Comparison of ENCODE assay signal across 25 mouse cellular contexts in genomic region chr13:47112056-47112455, GRCm38 (mm10). TPM values are rescaled to one million over a fixed set of nuclear protein-coding genes. Genes with fewer than 3 reads are reported as not detected.
A peak's percentile ranks its signal among the peaks of the same experiment; 100 is the strongest.
DNase-seq lines count a peak whose midpoint lies in the region; ATAC-seq and TF ChIP-seq lines count a peak whose summit lies in the region.
"Had no signal": no experiment of that assay in that cellular context is flagged by ENCODE, and none has a peak within 500 bp of the region (broad histone marks: within the 10 kb centered on the region; RNA-seq: fewer than 3 reads in every experiment).

No protein-coding gene starts in this region.

- no peaks in the 10 kb centered on the region for H3K27me3 ChIP-seq in megakaryocyte, embryonic 14.5 days (replicated peaks)
- H3K27me3 ChIP-seq in erythroblast, embryonic 14.5 days (ENCODE audit: control insufficient read depth), result no peaks in the 10 kb centered on the region
- no peaks in the 10 kb centered on the region for H3K27me3 ChIP-seq in liver, embryonic 13.5 days
- no peaks in the 10 kb centered on the region for H3K27me3 ChIP-seq in myocyte (ENCODE audit: control insufficient read depth, insufficient read depth, insufficient read length)
- no peaks in the 10 kb centered on the region for H3K27me3 ChIP-seq in midbrain, embryonic 13.5 days
- H3K27me3 ChIP-seq: embryonic facial prominence, embryonic 12.5 days; forebrain, embryonic 13.5 days; heart, embryonic 15.5 days; intestine, embryonic 15.5 days had no signal

- peak overlapping the region; percentile 98 for H3K27ac ChIP-seq in liver, embryonic 13.5 days
- H3K27ac ChIP-seq in midbrain, embryonic 13.5 days, result no peak overlapping the region
- H3K27ac ChIP-seq: embryonic facial prominence, embryonic 12.5 days; forebrain, embryonic 13.5 days; intestine, embryonic 15.5 days had no signal

- H3K36me3 ChIP-seq in megakaryocyte, embryonic 14.5 days (replicated peaks; ENCODE audit: low read length), result no peaks in the 10 kb centered on the region
- H3K36me3 ChIP-seq in erythroblast, embryonic 14.5 days (ENCODE audit: control insufficient read depth), result peaks cover 54% of the 10 kb centered on the region
- H3K36me3 ChIP-seq in liver, embryonic 13.5 days, result no peaks in the 10 kb centered on the region
- no peaks in the 10 kb centered on the region for H3K36me3 ChIP-seq in myocyte (ENCODE audit: control insufficient read depth, insufficient read depth)
- no peaks in the 10 kb centered on the region for H3K36me3 ChIP-seq in midbrain, embryonic 13.5 days
- H3K36me3 ChIP-seq: embryonic facial prominence, embryonic 12.5 days; heart, embryonic 15.5 days; intestine, embryonic 15.5 days had no signal

- TF ChIP-seq POLR2A in myocyte (IDR thresholded peaks at IDR 0.05; ENCODE audit: insufficient read length, low read depth), result no peak

- peaks cover 81% of the 10 kb centered on the region for H3K4me1 ChIP-seq in megakaryocyte, embryonic 14.5 days
- H3K4me1 ChIP-seq in erythroblast, embryonic 14.5 days (ENCODE audit: control insufficient read depth), result peaks cover 96% of the 10 kb centered on the region
- peaks cover 89% of the 10 kb centered on the region for H3K4me1 ChIP-seq in liver, embryonic 13.5 days (replicated peaks)
- H3K4me1 ChIP-seq in midbrain, embryonic 13.5 days (replicated peaks), result 0 out of 2 replicates have a peak, but pooled peaks cover 2% of the 10 kb centered on the region

- H3K9me3 ChIP-seq in megakaryocyte, embryonic 14.5 days, result no peaks in the 10 kb centered on the region
- no peaks in the 10 kb centered on the region for H3K9me3 ChIP-seq in erythroblast, embryonic 14.5 days (ENCODE audit: control insufficient read depth, low read length)
- no peaks in the 10 kb centered on the region for H3K9me3 ChIP-seq in liver, embryonic 13.5 days (replicated peaks)
- H3K9me3 ChIP-seq in midbrain, embryonic 13.5 days, result no peaks in the 10 kb centered on the region
- H3K9me3 ChIP-seq: embryonic facial prominence, embryonic 12.5 days; forebrain, embryonic 13.5 days; heart, embryonic 15.5 days; intestine, embryonic 15.5 days had no signal

- peak overlapping the region; percentile 3 for H3K4me3 ChIP-seq in megakaryocyte, embryonic 14.5 days (replicated peaks)
- peak overlapping the region; percentile 59 for H3K4me3 ChIP-seq in erythroblast, embryonic 14.5 days (replicated peaks)
- H3K4me3 ChIP-seq in liver, embryonic 13.5 days (replicated peaks), result peak overlapping the region; percentile 18; the same call in 1 of the 2 replicates
- H3K4me3 ChIP-seq in myocyte, result no peak overlapping the region
- H3K4me3 ChIP-seq in midbrain, embryonic 13.5 days (replicated peaks), result no peak overlapping the region
- H3K4me3 ChIP-seq: embryonic facial prominence, embryonic 12.5 days; forebrain, embryonic 13.5 days; heart, embryonic 15.5 days; intestine, embryonic 15.5 days had no signal

- no peaks in the 10 kb centered on the region for H3K79me2 ChIP-seq in myocyte (ENCODE audit: control insufficient read depth, insufficient read depth)

- peak overlapping the region; percentile 54 for H3K4me2 ChIP-seq in liver, embryonic 13.5 days
- H3K4me2 ChIP-seq in myocyte (ENCODE audit: low read depth), result peak overlapping the region; percentile 39
- H3K4me2 ChIP-seq in midbrain, embryonic 13.5 days (replicated peaks), result no peak overlapping the region
- H3K4me2 ChIP-seq: embryonic facial prominence, embryonic 12.5 days; forebrain, embryonic 13.5 days; heart, embryonic 15.5 days; intestine, embryonic 15.5 days had no signal

- no peak for ATAC-seq in megakaryocyte, adult 5-6 weeks (ENCODE audit: poor library complexity, severe bottlenecking)
- peak; percentile 11; the same call in 1 of the 2 replicates for ATAC-seq in liver, embryonic 13.5 days (ENCODE audit: low read depth)
- ATAC-seq in midbrain, embryonic 13.5 days, result no peak
- ATAC-seq: activated CD4-positive, CD25-positive, alpha-beta regulatory T cell, adult 4 months; CD4-positive, CD25-positive, alpha-beta regulatory T cell, adult 4 months; forebrain, embryonic 13.5 days; hindbrain, embryonic 16.5 days; intestine, embryonic 15.5 days had no signal

- DNase-seq in liver, embryonic 13.5 days, result peak; percentile 60
- no peak for DNase-seq in testis, postnatal 14 days (ENCODE audit: low spot score)
- no peak for DNase-seq in right cerebral cortex, adult 18-20 months
- DNase-seq: adrenal gland, adult 2 months; cerebellum, adult 8-10 months; embryo, embryonic 11 days; gastrocnemius, postnatal 10 days; kidney, adult 8-10 months; kidney, postnatal 10 days; layer of hippocampus, adult 9-11 months; lung, postnatal 36 days; midbrain, embryonic 14.5 days; right cerebral cortex, postnatal 4 days had no signal

- 58% methylated on average over 3 of the region's 3 CpGs for WGBS in liver, embryonic 13.5 days (ENCODE audit: insufficient replicate concordance)
- 88% methylated on average over 3 of the region's 3 CpGs for WGBS in midbrain, embryonic 13.5 days

- H3K9ac ChIP-seq in liver, embryonic 13.5 days, result peak overlapping the region; percentile 53
- no peak overlapping the region for H3K9ac ChIP-seq in midbrain, embryonic 13.5 days (replicated peaks)
- H3K9ac ChIP-seq: embryonic facial prominence, embryonic 12.5 days; forebrain, embryonic 13.5 days; heart, embryonic 15.5 days; intestine, embryonic 15.5 days had no signal

- H3ac ChIP-seq in myocyte (ENCODE audit: control insufficient read depth, insufficient read length), result no peak overlapping the region

TF ChIP-seq in myocyte, 11 proteins besides CTCF, POLR2A, EP300 and RAD21:
- TF ChIP-seq SRF (IDR thresholded peaks at IDR 0.05; ENCODE audit: control insufficient read depth, insufficient read length, low read depth) (no peak), CEBPB (IDR thresholded peaks at IDR 0.05; ENCODE audit: insufficient read depth, poor library complexity, severe bottlenecking) (no peak), POLR2AphosphoS2 (IDR thresholded peaks at IDR 0.05; ENCODE audit: insufficient read length, low read depth) (no peak), TCF12 (IDR thresholded peaks at IDR 0.05; ENCODE audit: insufficient read depth, poor library complexity, severe bottlenecking) (no peak), USF1 (IDR thresholded peaks at IDR 0.05; ENCODE audit: low read depth) (no peak), E2F4 (IDR thresholded peaks at IDR 0.05; ENCODE audit: insufficient read depth) (no peak), MAX (IDR thresholded peaks at IDR 0.05; ENCODE audit: low read depth) (no peak)

RNA-seq across cellular contexts. Expression of gene Dek, which starts 6.1 kb away (rescaled TPM):
- polyA plus RNA-seq in megakaryocyte, embryonic 14.5 days (2012; ENCODE audit: insufficient read depth, low replicate concordance), result 96.3 and 275 TPM in 2 replicates
- total RNA-seq in megakaryocyte, adult 5-6 weeks (2015), result 584 and 589 TPM in 2 replicates
- total RNA-seq in megakaryocyte, adult 5-6 weeks (2017), result 678 and 828 TPM in 2 replicates
- 325 and 343 TPM in 2 replicates for polyA plus RNA-seq in erythroblast, embryonic 14.5 days (2012)
- polyA plus RNA-seq in liver, embryonic 13.5 days (2015; fragmentation: Nextera tagmentation; extraction: Ambion mirVana), result 493 and 566 TPM in 2 replicates
- polyA plus RNA-seq in myocyte (2012; fragmentation: generic; extraction: Trizol), result 11.2 TPM
- 186 and 197 TPM in 2 replicates for polyA plus RNA-seq in midbrain, embryonic 13.5 days (2015; fragmentation: Nextera tagmentation; extraction: Ambion mirVana)

RNA-seq across cellular contexts. Expression of gene Rnf144b, which starts 10.4 kb away (rescaled TPM):
- 0.29 TPM in 1 of 2 replicates, not detected in the other for polyA plus RNA-seq in megakaryocyte, embryonic 14.5 days (2012; ENCODE audit: insufficient read depth, low replicate concordance)
- 25.5 and 25.9 TPM in 2 replicates for total RNA-seq in megakaryocyte, adult 5-6 weeks (2015)
- 25.6 and 28.7 TPM in 2 replicates for total RNA-seq in megakaryocyte, adult 5-6 weeks (2017)
- 0.05 TPM in 1 of 2 replicates, not detected in the other for polyA plus RNA-seq in erythroblast, embryonic 14.5 days (2012)
- polyA plus RNA-seq in liver, embryonic 13.5 days (2015; fragmentation: Nextera tagmentation; extraction: Ambion mirVana), result 0.93 and 0.98 TPM in 2 replicates
- polyA plus RNA-seq in myocyte (2012; fragmentation: generic; extraction: Trizol), result 0.17 TPM
- polyA plus RNA-seq in midbrain, embryonic 13.5 days (2015; fragmentation: Nextera tagmentation; extraction: Ambion mirVana), result 0.48 and 0.59 TPM in 2 replicates

Comparison
In these comparisons a context has a peak if more than half of its experiments do, and no peak if none do; other contexts are left out.
1. H3K4me3 ChIP-seq: peak in megakaryocyte, embryonic 14.5 days (single experiment), erythroblast, embryonic 14.5 days (single experiment) and liver, embryonic 13.5 days (single experiment); none in myocyte (single experiment) and midbrain, embryonic 13.5 days (single experiment).